Mouse (Mus musculus): Measurements from ENCODE around the gene Med17. TPM values are rescaled to one million over a fixed set of nuclear protein-coding genes. Genes with fewer than 3 reads are reported as not detected.
A peak's percentile ranks its signal among the peaks of the same experiment; 100 is the strongest.
"Not testable (repeated sequence)": the region's sequence is repeated elsewhere in the genome, so short reads cannot be mapped to it uniquely, and the experiment has no call there.

Gene Med17
- total RNA-seq (2017), result 30.7 to 46.5 TPM (median 45.6 TPM) in 3 replicates

DNA sequence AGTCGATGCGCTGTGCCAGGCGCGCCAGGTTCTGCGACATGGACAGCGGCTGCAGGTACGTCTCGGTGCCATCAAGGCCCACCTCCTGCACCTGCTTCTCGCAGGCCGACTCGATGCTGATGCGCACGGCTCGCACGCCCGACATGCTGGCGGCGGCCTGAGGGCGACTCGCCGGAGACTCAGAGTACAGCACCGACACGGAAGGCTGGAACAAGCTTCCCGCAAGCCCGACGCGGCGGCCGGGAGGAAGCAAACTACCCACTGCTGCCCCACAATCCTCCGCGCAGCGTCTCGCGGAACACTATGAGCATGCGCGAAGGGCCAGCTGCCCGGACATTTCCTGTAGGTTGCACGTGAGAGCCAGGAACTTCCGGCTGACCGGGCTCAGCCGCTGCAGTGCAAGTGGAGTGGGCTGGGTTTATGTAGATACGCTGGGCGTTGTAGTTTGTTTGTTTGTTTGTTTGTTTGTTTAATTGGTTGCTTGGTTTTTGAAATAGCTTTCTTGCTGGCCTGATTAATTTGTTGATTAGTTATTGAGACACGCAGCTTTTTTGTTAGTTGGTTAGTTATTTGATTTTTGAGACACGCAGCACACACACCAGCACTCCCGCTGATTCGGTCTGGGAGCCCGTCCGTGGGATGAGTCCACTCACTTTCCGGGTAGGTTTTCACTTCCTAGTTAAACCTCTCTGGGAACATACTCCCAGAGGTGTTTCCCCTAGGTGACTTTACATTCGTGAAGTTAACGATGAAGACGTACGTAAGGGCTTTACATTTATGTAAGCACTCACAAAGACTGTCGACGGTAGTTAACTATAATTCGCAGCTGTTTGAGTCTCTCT lies at the start of gene Med17:
Gene Med17, minus strand, starts transcription at position 283 of the 842 bp plus-strand sequence.
- peak; percentile 99 for ATAC-seq (replicated peaks; ENCODE audit: insufficient number of reproducible peaks, low FRiP score, low TSS enrichment, poor library complexity, severe bottlenecking)

DNA sequence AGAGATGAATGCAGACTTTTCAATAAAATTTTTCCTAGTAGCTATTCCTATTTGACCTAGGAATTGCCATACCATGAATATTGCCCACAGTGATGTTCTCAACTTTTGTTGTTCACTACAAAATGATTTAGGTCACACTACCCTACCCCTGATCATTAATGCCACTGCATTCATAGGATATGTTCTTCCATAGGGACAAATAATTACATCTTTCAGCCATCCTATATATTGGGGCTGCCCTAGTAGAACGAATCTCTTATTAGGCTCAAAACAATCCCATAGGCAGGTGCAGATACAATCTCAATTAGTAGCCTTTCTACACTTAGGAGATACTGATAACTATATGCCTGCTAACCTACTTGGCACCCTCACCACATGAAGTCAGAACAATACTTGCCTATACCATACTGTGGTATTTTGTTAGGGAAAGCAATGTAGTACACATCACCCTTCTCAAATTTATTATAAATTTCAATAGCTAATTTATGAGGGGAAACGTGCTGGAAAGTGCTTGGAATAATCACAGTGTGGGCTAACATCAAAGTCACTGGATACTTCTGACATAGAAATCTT lies 38.5 kb upstream of the Med17 start:
- ATAC-seq (replicated peaks; ENCODE audit: insufficient number of reproducible peaks, low FRiP score, low TSS enrichment, poor library complexity, severe bottlenecking), result no peak

DNA sequence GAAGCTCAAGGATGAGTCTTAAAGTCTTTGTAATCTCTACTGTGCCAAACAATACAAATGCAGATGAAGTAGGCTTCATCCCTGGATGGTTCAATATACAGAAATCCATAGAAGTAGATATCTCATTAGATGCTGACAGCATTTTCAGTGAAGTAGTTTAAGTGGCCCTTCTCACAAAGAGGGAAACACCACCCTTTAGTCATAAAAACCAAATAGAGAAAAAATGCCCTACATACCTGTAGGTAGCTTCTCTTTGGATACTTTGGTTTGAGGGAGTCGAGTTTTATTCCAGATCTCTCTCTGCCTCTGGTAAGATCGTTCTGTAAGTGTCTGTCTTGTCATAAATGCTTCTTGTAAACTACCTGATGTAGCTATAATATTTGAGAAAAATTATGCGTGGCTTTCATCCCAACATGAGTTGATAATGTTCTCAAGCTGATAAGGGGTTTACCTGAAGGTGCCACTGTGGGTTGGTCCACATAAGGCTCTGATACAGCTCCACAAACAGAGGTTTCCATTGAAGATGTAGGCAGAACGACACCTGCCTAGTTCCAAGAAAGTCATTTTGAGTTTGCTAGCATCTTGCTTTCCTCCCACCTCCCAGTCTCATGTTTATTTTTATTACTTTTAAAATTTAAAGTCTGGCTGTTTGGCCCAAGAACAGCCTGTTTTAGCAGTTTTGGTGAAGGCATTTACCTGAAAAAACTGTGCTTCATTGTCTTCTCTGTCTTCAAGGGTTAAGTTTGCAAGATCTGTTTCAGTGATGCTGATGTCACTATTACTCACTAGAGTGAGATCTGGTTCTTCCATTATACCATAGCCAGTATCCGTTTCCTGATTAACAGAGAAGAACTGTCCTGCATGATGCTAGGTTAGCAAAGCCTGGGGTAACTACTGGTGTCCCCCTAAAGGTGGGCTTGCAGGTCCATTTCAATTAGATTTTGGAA lies 37.8 kb upstream of the Med17 start:
- ATAC-seq (replicated peaks; ENCODE audit: insufficient number of reproducible peaks, low FRiP score, low TSS enrichment, poor library complexity, severe bottlenecking), result no peak

DNA sequence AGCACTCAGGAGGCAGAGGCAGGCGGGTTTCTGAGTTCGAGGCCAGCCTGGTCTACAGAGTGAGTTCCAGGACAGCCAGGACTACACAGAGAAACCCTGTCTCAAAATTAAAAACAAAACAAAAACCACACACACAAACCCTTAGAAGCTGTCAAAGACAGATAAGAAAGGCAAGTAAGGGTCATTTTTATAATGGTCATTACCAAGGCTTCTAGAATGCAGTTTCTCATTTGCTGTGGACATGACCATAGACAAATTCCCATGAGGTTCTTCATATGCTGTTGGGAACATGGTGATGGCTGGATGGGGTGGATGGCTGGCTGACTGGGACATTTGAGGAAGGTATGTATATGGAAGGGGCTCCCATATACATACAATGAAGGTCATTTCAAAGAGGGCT lies 36.6 kb upstream of the Med17 start:
- ATAC-seq (replicated peaks; ENCODE audit: insufficient number of reproducible peaks, low FRiP score, low TSS enrichment, poor library complexity, severe bottlenecking), result not testable (repeated sequence)

DNA sequence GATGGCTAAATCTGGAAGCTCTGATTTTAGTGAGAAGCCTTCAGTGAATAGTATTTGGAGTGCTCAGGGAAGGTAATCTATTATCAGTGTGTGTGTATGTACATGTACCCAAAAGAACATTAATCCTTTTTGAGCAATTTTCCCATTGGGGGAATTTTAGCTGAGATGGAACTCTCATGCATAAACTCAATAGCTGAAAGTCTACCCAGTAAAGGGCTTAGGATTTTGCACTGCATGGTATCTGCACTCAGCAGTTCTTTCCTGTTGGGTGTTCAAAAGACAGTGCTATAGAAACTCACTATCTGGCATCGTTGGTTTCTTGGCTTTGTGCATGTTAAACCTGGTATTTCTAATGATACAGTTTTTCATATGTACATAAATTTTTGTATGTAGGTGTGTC lies 34.9 kb upstream of the Med17 start:
- ATAC-seq (replicated peaks; ENCODE audit: insufficient number of reproducible peaks, low FRiP score, low TSS enrichment, poor library complexity, severe bottlenecking), result no peak

DNA sequence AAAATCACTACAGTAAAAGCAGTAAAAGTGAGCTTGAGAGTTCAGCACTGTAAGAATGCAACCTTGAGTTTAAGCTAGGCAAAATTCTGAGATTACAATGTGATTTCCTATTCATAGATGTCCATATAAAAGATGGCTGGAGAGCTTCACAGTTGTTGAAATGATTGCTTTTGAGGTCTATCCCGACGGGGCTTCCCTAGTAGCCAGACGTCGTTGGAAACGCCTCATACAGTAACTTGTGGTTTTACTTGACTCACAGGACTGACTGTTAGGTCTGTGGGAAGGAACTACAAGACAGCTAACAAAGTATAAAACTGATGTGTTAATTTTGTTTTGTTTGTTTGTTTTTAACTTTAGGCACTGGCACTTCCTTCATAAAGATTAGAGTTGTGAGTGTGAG lies 33.9 kb upstream of the Med17 start:
- no peak for ATAC-seq (replicated peaks; ENCODE audit: insufficient number of reproducible peaks, low FRiP score, low TSS enrichment, poor library complexity, severe bottlenecking)

DNA sequence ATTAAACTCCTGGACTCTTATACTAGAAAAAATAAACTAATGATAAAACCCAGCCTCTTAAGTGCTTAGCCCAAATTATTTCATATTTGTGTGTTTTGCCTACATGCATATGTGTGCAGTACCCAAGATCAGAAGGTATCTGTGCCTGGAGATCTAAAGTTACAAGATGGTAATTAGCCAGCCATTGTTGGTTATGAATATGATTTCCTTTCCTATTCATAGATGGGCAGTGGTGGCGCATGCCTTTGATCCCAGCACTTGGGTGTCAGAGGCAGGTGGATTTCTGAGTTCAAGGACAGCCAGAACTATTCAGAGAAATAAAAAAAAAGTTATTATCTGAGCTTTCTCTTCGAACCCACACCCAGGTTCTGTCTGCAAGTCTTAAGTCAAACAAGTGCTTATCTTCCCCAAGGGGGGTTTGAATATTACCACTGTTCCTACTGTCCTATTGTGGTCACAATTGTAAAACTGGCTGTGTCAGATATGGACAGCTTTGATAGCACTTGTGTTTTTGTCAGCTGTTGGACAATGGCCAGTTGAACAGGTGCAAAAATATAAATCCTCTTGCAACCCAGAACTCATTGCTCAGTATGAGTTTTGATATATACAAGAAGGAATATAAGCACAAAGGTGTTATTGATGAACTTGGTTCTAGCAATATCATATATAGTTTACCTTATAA lies 32.5 kb upstream of the Med17 start:
- no peak for ATAC-seq (replicated peaks; ENCODE audit: insufficient number of reproducible peaks, low FRiP score, low TSS enrichment, poor library complexity, severe bottlenecking)

DNA sequence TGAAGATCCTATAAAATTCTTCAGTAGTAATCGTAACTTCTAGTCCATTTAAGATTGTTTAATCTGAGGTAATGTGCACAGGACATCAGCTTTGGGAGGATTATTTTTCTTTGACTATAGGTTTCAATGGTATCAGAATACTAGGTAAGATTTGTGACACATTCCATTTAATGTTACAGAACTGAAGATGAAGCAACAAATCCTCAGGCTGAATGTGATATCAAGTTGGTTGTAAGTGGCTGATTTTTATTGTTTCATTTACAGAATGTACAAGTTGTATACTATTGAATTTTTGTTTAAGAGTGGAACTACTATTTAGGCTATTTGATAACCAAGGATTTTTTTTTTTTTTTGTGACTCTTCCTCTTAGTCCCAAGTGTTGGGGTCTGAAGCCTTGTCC lies 30.4 kb upstream of the Med17 start:
- no peak for ATAC-seq (replicated peaks; ENCODE audit: insufficient number of reproducible peaks, low FRiP score, low TSS enrichment, poor library complexity, severe bottlenecking)

DNA sequence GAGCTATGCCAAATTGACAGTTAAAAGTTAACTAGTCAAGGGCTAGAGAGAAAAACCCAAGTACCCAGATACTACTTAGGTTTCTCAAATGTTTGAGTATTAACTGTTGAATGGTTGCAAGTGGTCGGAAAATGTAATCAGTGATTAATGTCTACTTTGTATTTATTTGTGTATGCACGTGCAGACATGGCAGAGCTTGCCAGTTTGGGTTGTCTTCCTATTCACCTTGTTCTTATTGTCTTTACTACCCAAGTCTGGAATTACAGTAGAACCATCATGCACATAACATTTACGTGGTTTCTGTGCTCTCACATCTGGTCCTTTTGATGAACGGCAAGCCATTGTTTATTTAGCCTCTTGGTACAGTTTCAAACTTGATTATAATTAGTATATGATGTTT lies 29.7 kb upstream of the Med17 start:
- no peak for ATAC-seq (replicated peaks; ENCODE audit: insufficient number of reproducible peaks, low FRiP score, low TSS enrichment, poor library complexity, severe bottlenecking)

DNA sequence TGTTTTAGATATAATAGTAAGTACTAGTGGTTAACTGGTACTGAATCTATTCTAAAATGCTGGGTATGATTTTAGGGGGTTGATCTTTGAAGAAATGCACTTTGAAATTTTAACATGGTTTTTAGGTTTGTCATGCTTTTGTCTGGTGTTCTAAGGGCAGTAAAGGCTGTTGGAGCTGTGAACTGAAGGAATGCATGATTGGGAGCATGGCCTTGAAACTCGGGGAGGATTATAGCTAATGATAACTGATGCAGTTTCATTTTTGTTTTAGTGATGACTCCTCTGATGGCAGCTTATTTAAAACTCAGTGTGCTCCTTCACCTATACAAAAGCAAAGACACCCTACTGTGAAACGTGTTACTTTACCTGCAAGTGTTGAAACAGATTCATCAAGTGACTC lies 28.5 kb upstream of the Med17 start:
- ATAC-seq (replicated peaks; ENCODE audit: insufficient number of reproducible peaks, low FRiP score, low TSS enrichment, poor library complexity, severe bottlenecking), result no peak

DNA sequence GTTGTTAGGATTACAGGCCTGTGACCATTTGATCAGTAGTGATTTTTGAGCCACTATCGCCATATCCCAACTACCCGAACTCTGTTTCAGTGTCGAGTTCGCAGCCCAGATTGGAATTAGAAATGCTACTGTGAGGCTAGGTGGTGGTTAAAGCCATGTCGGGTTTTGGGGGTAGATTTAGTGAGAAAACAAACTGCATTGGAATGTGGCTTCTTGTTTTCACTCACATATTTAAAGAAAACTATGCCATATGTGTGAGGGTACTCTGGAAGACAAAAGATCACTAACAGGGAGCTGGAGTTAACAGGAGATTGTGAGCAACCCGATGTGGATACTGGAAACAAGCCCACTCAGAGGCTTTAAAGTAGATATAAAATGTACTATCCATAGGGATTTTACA lies 27.5 kb upstream of the Med17 start:
- no peak for ATAC-seq (replicated peaks; ENCODE audit: insufficient number of reproducible peaks, low FRiP score, low TSS enrichment, poor library complexity, severe bottlenecking)

DNA sequence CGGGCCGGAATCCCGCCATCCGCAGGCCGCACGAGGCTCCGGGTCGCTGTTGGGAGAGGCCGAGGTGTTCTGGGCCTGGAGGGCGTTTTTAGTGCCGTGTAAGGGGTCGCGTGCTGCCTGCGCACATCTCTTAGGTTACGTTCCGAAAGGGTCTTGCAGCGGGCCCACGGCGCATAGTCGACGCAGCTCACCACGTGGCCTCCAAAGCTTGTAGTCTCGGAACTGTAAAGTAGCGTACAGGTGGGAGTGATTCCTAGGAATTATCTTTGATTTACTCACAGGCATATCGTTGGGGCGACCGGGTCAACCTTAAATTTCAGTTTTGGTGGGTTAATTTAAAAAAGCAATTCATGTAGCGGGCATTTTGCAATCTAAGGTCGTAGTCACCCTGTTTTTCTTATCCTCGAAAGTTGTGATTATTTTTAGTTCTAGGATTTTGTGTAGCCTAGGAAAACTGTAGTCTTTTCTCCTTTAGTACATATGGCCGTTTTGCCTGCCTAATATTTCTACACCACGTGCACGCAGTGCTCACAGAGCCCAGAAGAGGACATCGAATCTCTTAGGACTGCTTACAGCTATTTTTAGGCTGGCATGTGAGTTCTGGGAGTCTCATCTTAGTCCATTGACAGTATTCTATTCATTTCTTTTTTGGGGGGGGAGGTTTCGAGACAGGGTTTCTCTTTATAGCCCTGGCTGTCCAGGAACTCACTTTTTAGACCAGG lies 26.8 kb upstream of the Med17 start, which contains the start of gene 4931406C07Rik:
Gene 4931406C07Rik, minus strand, starts transcription at position 51 of the 722 bp plus-strand sequence.
- peak; percentile 11; the same call in 1 of the 2 replicates for ATAC-seq (replicated peaks; ENCODE audit: insufficient number of reproducible peaks, low FRiP score, low TSS enrichment, poor library complexity, severe bottlenecking)

DNA sequence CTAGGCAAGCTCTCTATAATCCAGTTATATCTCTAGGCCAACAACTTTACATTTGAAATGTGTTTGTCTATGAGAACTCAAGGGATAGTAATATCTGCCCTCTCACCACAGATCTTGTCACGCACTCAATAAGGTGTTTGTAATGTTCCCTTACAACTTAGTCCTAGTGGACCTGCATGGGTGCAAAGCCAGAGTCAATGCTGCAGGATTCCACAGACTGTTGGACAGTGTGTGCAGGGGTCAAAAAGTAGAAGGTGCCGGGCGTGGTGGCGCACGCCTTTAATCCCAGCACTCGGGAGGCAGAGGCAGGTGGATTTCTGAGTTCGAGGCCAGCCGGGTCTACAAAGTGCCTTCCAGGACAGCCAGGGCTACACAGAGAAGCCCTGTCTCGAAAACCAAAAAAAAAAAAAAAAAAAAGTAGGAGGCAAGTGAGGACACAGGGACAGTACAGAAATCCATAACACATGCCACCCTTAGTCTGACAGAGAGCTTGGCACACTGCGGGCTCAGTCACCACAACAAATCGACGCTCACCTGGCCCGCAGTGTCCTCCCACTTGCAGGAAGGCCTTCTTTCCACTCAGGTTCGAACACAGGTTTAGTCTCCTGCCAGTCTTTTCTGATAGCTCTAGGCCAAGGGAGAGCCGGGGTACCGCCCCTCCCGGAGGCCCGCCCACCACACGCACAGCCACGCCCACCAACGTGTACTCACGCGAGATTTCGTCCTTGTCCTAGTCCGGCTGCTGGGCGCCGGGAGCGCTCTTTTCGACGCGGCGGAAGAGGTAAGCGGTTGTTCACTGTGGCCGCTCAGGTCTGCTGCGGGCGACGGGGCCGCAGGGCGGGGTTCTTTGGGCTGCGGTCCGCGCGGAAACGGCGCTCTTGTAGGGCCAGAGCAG lies 26.0 kb upstream of the Med17 start, which contains the start of gene Taf1d:
Gene Taf1d, plus strand, starts transcription at position 712 of the 895 bp plus-strand sequence.
- ATAC-seq (replicated peaks; ENCODE audit: insufficient number of reproducible peaks, low FRiP score, low TSS enrichment, poor library complexity, severe bottlenecking), result peak; percentile 91

DNA sequence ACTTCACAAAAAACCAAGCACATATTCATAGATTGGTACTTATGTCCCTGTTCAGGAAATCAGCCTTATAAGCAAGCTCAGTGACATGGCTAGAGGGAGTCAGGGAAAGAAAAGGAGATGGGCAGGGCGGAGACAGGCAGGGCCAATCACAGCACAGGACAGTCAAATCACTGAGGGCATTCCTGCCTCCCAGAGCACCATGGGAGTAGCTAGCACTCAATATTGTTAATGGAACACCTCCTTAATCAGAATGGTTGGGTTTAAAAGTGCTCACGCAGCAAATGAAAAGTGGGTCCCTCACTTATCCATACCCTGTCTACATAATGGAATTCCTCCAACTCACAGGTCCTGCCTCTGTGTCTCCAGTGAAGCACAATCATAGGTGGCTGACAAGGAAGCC lies 23.1 kb upstream of the Med17 start:
- ATAC-seq (replicated peaks; ENCODE audit: insufficient number of reproducible peaks, low FRiP score, low TSS enrichment, poor library complexity, severe bottlenecking), result no peak

DNA sequence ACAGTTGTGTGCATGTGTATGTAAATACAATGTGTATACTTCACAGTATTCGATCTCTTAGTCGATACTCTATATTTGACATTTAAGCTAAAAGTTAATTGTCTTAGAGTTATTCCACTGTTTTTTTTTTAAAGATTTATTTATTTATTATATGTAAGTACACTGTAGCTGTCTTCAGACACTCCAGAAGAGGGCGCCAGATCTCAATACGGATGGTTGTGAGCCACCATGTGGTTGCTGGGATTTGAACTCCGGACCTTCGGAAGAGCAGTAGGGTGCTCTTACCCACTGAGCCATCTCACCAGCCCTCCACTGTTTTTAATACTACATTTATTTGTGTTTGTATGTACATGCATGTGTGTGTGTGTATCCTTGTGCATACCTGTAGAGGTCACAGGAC lies 22.3 kb upstream of the Med17 start:
- ATAC-seq (replicated peaks; ENCODE audit: insufficient number of reproducible peaks, low FRiP score, low TSS enrichment, poor library complexity, severe bottlenecking), result not testable (repeated sequence)

DNA sequence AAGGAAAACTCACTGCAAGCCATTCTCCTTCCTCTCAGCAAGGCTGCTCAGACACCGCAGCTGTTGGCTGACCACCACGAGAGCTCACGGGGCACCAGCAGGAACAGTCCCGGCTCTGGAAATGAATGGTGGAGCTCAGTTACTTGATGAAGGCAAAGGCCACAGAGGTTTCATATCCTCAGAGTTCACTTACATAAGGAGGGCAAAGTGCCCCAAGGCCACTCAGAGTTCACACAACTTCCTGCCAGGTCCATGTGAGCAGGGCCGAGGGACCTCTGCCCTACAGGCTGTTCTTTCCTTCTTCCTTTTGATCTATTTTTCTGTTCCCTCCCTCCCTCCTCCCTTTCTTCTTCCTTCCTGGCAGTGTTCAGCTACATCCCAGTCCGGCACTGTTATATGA lies 21.7 kb upstream of the Med17 start:
- peak; percentile 68 for ATAC-seq (replicated peaks; ENCODE audit: insufficient number of reproducible peaks, low FRiP score, low TSS enrichment, poor library complexity, severe bottlenecking)

DNA sequence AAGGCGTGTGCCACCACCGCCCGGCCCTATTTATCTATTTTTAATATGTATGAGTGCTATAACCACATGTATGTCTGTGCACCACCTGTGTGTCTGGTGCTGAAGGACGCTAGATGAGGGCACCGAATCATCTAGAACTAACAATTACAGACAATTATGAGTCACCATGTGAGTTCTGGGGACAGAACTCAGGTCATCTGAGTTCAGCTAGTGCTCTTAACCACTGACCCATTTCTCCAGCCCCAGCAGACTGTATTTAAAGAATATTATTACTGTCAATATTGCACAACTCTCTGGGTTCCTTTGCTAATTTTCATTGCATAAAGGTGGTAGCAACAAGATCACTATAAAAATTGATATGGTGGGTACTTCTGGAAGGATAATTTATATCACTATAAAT lies 20.3 kb upstream of the Med17 start:
- no peak for ATAC-seq (replicated peaks; ENCODE audit: insufficient number of reproducible peaks, low FRiP score, low TSS enrichment, poor library complexity, severe bottlenecking)
